Mouse (Mus musculus) heart, embryonic 15.5 days (tissue): Measurements from ENCODE around the gene Zfp651. TPM values are rescaled to one million over a fixed set of nuclear protein-coding genes. Genes with fewer than 3 reads are reported as not detected.

Source experiments
- ATAC-seq: fragments of 200-750 bp; cut with Nextera tagmentation; replicated peaks from 2 replicates; pipeline ENCODE4 v1.8.0; 2017; ENCODE audit warnings: low read depth, moderate TSS enrichment; ENCODE audit not compliant: insufficient number of reproducible peaks, insufficient read depth, low FRiP score
- H3K27ac ChIP-seq: fragments of 300-500 bp; sonication (generic); 2 replicates; pipeline ENCODE4 v1.5.1; 2015; ENCODE audit warnings: mild to moderate bottlenecking, inconsistent platforms
- H3K27me3 ChIP-seq: fragments of 300-500 bp; sonication (generic); 2 replicates; pipeline ENCODE4 v1.6.1; 2015; ENCODE audit warnings: inconsistent platforms
- H3K36me3 ChIP-seq: fragments of 300-500 bp; sonication (generic); 2 replicates; pipeline ENCODE4 v1.6.1; 2015; ENCODE audit warnings: mild to moderate bottlenecking, inconsistent platforms
- H3K4me1 ChIP-seq: fragments of 300-500 bp; sonication (generic); replicated peaks from 2 replicates; pipeline ENCODE4 v1.6.1; 2015; ENCODE audit warnings: inconsistent platforms
- H3K4me2 ChIP-seq: fragments of 300-500 bp; sonication (generic); 2 replicates; pipeline ENCODE4 v1.6.1; 2015; ENCODE audit warnings: inconsistent platforms, mild to moderate bottlenecking, moderate library complexity
- H3K4me3 ChIP-seq: fragments of 300-500 bp; sonication (generic); 2 replicates; pipeline ENCODE4 v1.5.1; 2015; ENCODE audit warnings: mild to moderate bottlenecking, inconsistent platforms
- H3K9ac ChIP-seq: fragments of 300-500 bp; sonication (generic); 2 replicates; pipeline ENCODE4 v1.6.1; 2015; ENCODE audit warnings: mild to moderate bottlenecking, inconsistent platforms
- H3K9me3 ChIP-seq: fragments of 300-500 bp; sonication (generic); replicated peaks from 2 replicates; pipeline ENCODE4 v1.6.1; 2016; ENCODE audit warnings: inconsistent platforms
- WGBS: fragments of 180-500 bp; shearing (Covaris S2); methylation state at CpG from one replicate; pipeline ENCODE4 v1.1.7; 2015; ENCODE audit warnings: mixed read lengths; 5-methylcytosine and 5-hydroxymethylcytosine counted together
- polyA plus RNA-seq: library from polyadenylated mRNA; unstranded; fragments of >200 nt; fragmentation: Nextera tagmentation; extraction: Ambion mirVana; gene quantifications from 2 replicates; pipeline ENCODE4 v1.2.1, GENCODE M21; 2015

Gene Zfp651
- polyA plus RNA-seq, 1 experiment from 2014 or later = 18.2 TPM

GRCm38 (mm10) chr9:121791757-121792521 is 32.8 kb downstream of the Zfp651 start, which contains the start of gene Hhatl:
Gene Hhatl, minus strand, starts transcription at chr9:121792507.
- H3K9ac ChIP-seq = peak within 1 kb of the TSS; percentile 47
- peak within 1 kb of the TSS; percentile 89 for H3K27ac ChIP-seq
- peak; percentile 67 for ATAC-seq

GRCm38 (mm10) chr9:121794972-121795539 is 35.9 kb downstream of the Zfp651 start:
- 29% methylated on average over 1 of the region's 1 CpGs for WGBS
- Histone ChIP-seq H3K4me1 (peaks cover 57% of the 10 kb centered on the region), H3K36me3 (no peaks in the 10 kb centered on the region), H3K4me2 (no peak overlapping the region), H3K9ac (no peak overlapping the region), H3K27ac (peak overlapping the region; percentile 53), H3K4me3 (no peak overlapping the region), H3K27me3 (peaks cover 10% of the 10 kb centered on the region; the same call in 1 of the 2 replicates), H3K9me3 (no peaks in the 10 kb centered on the region)
- no peak for ATAC-seq

More at GRCm38 (mm10) chr9:121791757-121792521, 32.8 kb downstream of the Zfp651 start, which contains the start of gene Hhatl:
- Histone ChIP-seq H3K27me3 (peaks cover 13% of the 10 kb centered on the region), H3K4me2 (peak within 1 kb of the TSS; percentile 70), H3K4me1 (peaks cover 50% of the 10 kb centered on the region), H3K9me3 (no peaks in the 10 kb centered on the region), H3K4me3 (peak within 1 kb of the TSS; percentile 45), H3K36me3 (no peaks in the 10 kb centered on the region)
- 25% methylated on average over 22 of the region's 24 CpGs for WGBS

- Histone ChIP-seq H3K4me1 (peaks cover 32% of the 10 kb centered on the region), H3K36me3 (no peaks in the 10 kb centered on the region), H3K4me3 (no peak overlapping the region), H3K4me2 (no peak overlapping the region), H3K27ac (no peak overlapping the region), H3K27me3 (peaks cover 10% of the 10 kb centered on the region; the same call in 1 of the 2 replicates), H3K9me3 (no peaks in the 10 kb centered on the region), H3K9ac (no peak overlapping the region)
- WGBS = 20% methylated on average over 12 of the region's 12 CpGs
- ATAC-seq = no peak
Observed at GRCm38 (mm10) chr9:121797722-121798121, 38.6 kb downstream of the Zfp651 start.

GRCm38 (mm10) chr9:121798887-121799520 is 39.9 kb downstream of the Zfp651 start:
- Histone ChIP-seq H3K4me2 (no peak overlapping the region), H3K4me1 (peaks cover 23% of the 10 kb centered on the region), H3K9ac (no peak overlapping the region), H3K27ac (no peak overlapping the region), H3K36me3 (no peaks in the 10 kb centered on the region), H3K4me3 (no peak overlapping the region), H3K27me3 (peaks cover 10% of the 10 kb centered on the region; the same call in 1 of the 2 replicates), H3K9me3 (no peaks in the 10 kb centered on the region)
- no peak for ATAC-seq
- 47% methylated on average over 5 of the region's 6 CpGs for WGBS

- no peaks in the 10 kb centered on the region for H3K9me3 ChIP-seq
- WGBS = 51% methylated on average over 7 of the region's 7 CpGs
- H3K4me3 ChIP-seq = no peak overlapping the region
- peaks cover 7% of the 10 kb centered on the region for H3K4me1 ChIP-seq
- no peak overlapping the region for H3K4me2 ChIP-seq
- no peak overlapping the region for H3K27ac ChIP-seq
- 0 out of 2 replicates have a peak, but pooled peaks cover under 1% of the 10 kb centered on the region for H3K27me3 ChIP-seq
- H3K9ac ChIP-seq = no peak overlapping the region
- no peak for ATAC-seq
- no peaks in the 10 kb centered on the region for H3K36me3 ChIP-seq
Observed at GRCm38 (mm10) chr9:121802747-121803146, 43.6 kb downstream of the Zfp651 start.

GRCm38 (mm10) chr9:121807546-121807945 is 48.4 kb downstream of the Zfp651 start:
- peaks cover 19% of the 10 kb centered on the region for H3K4me1 ChIP-seq
- no peak overlapping the region for H3K4me2 ChIP-seq
- no peaks in the 10 kb centered on the region for H3K9me3 ChIP-seq
- H3K9ac ChIP-seq = no peak overlapping the region
- 52% methylated on average over 1 of the region's 1 CpGs for WGBS
- no peaks in the 10 kb centered on the region for H3K36me3 ChIP-seq
- H3K27me3 ChIP-seq = no peaks in the 10 kb centered on the region
- no peak overlapping the region for H3K4me3 ChIP-seq
- no peak for ATAC-seq
- H3K27ac ChIP-seq = no peak overlapping the region

GRCm38 (mm10) chr9:121807947-121808346 is 48.8 kb downstream of the Zfp651 start:
- Histone ChIP-seq H3K27me3 (no peaks in the 10 kb centered on the region), H3K9me3 (no peaks in the 10 kb centered on the region), H3K9ac (no peak overlapping the region), H3K4me3 (no peak overlapping the region), H3K36me3 (no peaks in the 10 kb centered on the region), H3K4me1 (peaks cover 19% of the 10 kb centered on the region), H3K4me2 (no peak overlapping the region), H3K27ac (no peak overlapping the region)
- no peak for ATAC-seq
- 50% methylated on average over 7 of the region's 7 CpGs for whole genome bisulfite sequencing

GRCm38 (mm10) chr9:121808511-121808910 is 49.4 kb downstream of the Zfp651 start:
- Histone ChIP-seq H3K36me3 (no peaks in the 10 kb centered on the region), H3K27me3 (no peaks in the 10 kb centered on the region), H3K9me3 (no peaks in the 10 kb centered on the region), H3K27ac (no peak overlapping the region), H3K4me1 (peaks cover 19% of the 10 kb centered on the region), H3K9ac (no peak overlapping the region), H3K4me2 (no peak overlapping the region), H3K4me3 (no peak overlapping the region)
- no peak for ATAC-seq
- WGBS = 72% methylated on average over 3 of the region's 3 CpGs

- H3K4me2 ChIP-seq = no peak overlapping the region
- H3K27ac ChIP-seq = peak overlapping the region; percentile 27; the same call in 1 of the 2 replicates
- no peak overlapping the region for H3K4me3 ChIP-seq
- no peak for ATAC-seq
- WGBS = 35% methylated on average over 15 of the region's 15 CpGs
- H3K9ac ChIP-seq = no peak overlapping the region
- H3K4me1 ChIP-seq = peaks cover 19% of the 10 kb centered on the region
- H3K36me3 ChIP-seq = no peaks in the 10 kb centered on the region
- no peaks in the 10 kb centered on the region for H3K9me3 ChIP-seq
- 0 out of 2 replicates have a peak, but pooled peaks cover 4% of the 10 kb centered on the region for H3K27me3 ChIP-seq
Observed at GRCm38 (mm10) chr9:121810081-121810821, 51.1 kb downstream of the Zfp651 start.

- H3K36me3 ChIP-seq = no peaks in the 10 kb centered on the region
- peaks cover 11% of the 10 kb centered on the region for H3K4me1 ChIP-seq
- ATAC-seq = no peak
- WGBS = 34% methylated on average over 6 of the region's 6 CpGs
- H3K4me2 ChIP-seq = no peak overlapping the region
- no peak overlapping the region for H3K27ac ChIP-seq
- no peak overlapping the region for H3K4me3 ChIP-seq
- H3K9me3 ChIP-seq = no peaks in the 10 kb centered on the region
- H3K9ac ChIP-seq = no peak overlapping the region
- H3K27me3 ChIP-seq = 0 out of 2 replicates have a peak, but pooled peaks cover 4% of the 10 kb centered on the region
Observed at GRCm38 (mm10) chr9:121815183-121815582, 56.1 kb downstream of the Zfp651 start.
